Mouse (Mus musculus) frontal cortex, postnatal 10 days (tissue): ENCODE results near the gene Cacna1s.

ENCODE experiments used
- DNase-seq, 2 experiments: peaks; one replicate each; pipeline ENCODE4 v3.0.0; 2022; ENCODE audit warnings: low spot score in 2 of 2, mixed read lengths in 1 of 2

The Cacna1s gene

DNA sequence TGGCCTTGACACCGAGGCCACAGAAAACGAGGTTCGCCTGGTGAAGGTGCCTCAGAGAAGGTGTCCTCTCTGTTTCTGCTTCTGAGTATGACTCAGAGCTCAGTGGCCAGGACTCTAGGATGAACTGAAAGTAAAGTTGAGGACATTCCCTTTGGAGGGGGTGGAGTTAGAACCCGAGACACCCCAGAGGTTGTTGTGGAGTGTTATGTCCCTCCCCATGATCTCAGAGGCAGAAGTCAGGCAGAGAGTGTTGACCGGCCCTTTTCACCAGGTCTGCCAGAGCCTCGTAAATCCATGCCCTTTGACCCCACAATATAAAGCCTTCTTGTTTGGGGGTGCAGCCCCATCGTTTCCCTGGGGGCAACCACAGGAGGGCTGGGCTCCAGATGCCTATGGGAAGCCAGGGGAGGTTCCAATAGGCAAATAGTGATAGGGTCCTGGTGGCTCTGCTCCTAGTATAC is 84.6 kb downstream of the Cacna1s start:
- DNase-seq, result no peak

GRCm38 (mm10) chr1:136137575-136137974 is 85.0 kb downstream of the Cacna1s start:
- peak in 1 of 2 experiments; percentile 55 for DNase-seq

GRCm38 (mm10) chr1:136138191-136138830 is 85.8 kb downstream of the Cacna1s start:
- no peak for DNase-seq

GRCm38 (mm10) chr1:136139990-136140640 is 87.6 kb downstream of the Cacna1s start:
- DNase-seq, result peak; percentile 79 to 80

- no peak for DNase-seq
Measured at GRCm38 (mm10) chr1:136141176-136141950, 88.8 kb downstream of the Cacna1s start.

DNA sequence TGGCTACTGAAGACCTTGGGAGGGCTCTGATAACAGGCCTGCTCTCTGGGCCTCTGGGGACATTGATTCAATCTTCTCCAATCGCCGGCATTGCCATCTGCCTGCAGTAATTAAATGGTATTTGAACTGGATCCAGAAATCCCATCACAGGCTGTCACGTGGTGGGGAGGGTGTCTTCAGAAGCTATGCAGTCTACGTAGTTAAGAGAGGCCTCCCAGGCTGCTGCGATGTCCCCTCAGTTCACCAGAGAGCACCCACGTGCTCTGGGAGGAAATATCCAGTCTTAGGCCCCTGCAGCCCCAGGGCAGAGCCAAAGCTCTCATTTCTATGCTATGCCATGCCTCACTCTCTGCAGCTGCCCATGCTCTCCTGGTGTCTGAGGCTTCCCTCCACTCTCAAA is 89.8 kb downstream of the Cacna1s start:
- no peak for DNase-seq

DNA sequence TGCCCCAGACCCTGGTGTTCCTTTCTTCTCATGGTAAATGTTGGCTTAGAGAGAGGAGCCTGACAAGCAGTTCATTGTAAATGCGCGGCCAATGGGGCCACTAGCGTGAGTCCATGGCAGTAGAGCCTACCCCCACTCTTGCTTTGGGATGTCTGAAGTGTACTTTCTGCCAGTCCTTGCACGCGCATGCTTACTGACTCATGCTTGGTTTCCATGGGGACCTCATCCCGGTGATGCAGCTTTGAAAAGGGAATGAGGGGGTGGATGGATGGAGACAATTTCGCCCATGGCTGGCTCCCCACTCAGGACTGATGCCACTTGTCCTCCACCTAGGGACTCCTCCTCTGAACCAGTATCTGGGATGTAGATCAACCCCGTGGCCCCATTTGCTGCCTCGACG is 91.0 kb downstream of the Cacna1s start:
- DNase-seq, result peak; percentile 54 to 74

GRCm38 (mm10) chr1:136149702-136150101 is 97.2 kb downstream of the Cacna1s start:
- DNase-seq, result no peak

DNA sequence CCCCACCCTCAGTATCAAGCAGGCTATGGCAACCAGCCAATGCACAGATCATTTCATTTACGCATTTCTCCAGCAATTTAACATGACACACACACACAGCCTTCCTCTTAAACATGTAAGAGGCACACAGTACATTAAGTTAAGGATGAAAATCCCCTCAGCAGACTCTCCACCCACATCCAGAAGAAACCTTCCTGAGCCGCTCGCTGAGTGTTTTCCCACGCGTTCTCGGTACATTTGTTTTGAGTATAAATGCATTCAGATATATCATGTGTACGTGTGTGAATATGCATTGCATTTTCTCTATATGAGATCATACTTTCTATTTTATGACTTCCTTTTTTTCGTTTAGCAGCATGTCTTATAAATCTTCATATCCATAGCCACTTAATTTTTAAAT is 98.8 kb downstream of the Cacna1s start:
- no peak for DNase-seq

GRCm38 (mm10) chr1:136156304-136156703 is 103.8 kb downstream of the Cacna1s start:
- DNase-seq, result no peak

- no peak for DNase-seq
Measured at GRCm38 (mm10) chr1:136156951-136157350, 104.4 kb downstream of the Cacna1s start.

- no peak for DNase-seq
Measured at GRCm38 (mm10) chr1:136159830-136160229, 107.3 kb downstream of the Cacna1s start.

- no peak for DNase-seq
Measured at GRCm38 (mm10) chr1:136160297-136160696, 107.7 kb downstream of the Cacna1s start.

- DNase-seq, result no peak
Measured at GRCm38 (mm10) chr1:136160930-136161329, 108.4 kb downstream of the Cacna1s start.

DNA sequence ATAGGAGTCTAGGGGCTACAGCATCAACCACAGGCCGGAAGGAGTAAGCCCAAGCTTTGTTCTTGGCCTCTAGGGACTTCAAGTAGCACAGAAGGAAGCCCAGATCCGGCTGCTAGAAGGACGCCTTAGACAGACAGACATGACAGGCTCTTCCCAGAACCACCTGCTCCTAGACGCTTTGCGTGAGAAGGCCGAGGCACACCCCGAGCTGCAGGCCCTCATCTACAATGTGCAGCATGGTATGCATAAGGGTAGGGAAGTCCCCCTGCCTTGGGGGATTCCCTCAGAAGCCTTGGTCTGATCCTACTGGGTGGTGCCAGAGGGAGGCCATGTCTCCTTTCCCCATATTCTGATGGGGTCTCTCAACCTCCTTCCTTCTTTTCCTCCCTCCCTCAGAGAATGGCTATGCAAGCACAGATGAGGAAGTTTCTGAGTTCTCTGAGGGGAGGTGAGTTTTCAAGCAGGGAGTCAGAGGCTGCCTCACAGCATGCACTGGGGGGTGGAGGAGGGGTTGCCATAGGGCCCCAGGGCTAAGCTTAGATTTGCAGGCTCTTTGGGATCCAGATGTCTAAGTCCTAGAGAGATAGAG is 108.9 kb downstream of the Cacna1s start:
- DNase-seq, result no peak

DNA sequence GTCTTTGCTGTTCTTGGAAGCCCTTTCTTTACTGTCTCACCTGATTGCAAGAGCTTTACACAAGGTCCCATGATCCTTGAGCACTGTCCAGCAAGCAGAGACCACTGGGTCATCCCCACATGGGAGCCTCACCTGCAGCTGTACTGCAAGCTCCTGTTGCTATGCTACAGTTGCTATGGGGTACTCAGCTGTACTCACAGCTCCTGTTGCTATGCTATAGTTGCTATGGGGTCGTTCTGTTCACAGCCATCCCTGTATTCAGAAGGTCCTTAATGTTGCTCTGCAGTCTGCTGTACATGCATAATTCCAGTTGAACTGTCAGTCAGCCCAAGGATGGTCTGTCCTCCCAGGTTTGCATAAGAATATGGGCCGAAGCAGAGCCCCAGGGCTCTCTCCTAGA is 112.9 kb downstream of the Cacna1s start:
- DNase-seq, result no peak

DNA sequence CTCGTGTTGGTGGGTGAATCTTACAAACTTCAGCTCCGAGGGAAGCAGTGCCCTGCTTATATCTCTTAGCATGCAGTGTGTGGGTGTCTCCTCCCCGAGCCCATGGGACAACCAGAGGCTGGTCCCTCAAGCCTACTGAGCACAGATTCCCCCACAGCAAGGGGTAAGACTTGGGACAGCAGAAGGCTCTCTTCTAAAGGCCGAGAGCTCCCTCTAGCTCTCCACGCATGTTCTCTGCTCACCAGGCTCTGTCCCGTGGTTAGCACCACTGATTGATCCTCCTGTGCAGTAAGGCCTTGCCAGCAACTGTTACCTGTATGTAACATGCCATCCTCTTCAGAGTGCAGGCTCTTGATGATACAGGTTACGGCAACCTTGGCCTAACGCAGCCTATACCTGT is 115.1 kb downstream of the Cacna1s start:
- DNase-seq, result no peak
